Mouse (Mus musculus): ENCODE data around the gene Lime1.
A peak's percentile ranks its signal among the peaks of the same experiment; 100 is the strongest.

The Lime1 gene

GRCm38 (mm10) chr2:181391541-181391940 is 11.7 kb downstream of the Lime1 start:
- DNase-seq: no peak

- peak; percentile 83 for DNase-seq
These were observed 12.8 kb downstream of the Lime1 start for GRCm38 (mm10) chr2:181392600-181393213.

- DNase-seq: no peak
These were observed 14.2 kb downstream of the Lime1 start for GRCm38 (mm10) chr2:181394086-181394485.

- DNase-seq: no peak
These were observed 17.4 kb downstream of the Lime1 start for GRCm38 (mm10) chr2:181397207-181397761.

GRCm38 (mm10) chr2:181401497-181401896 is 21.6 kb downstream of the Lime1 start:
- DNase-seq: no peak

- no peak for DNase-seq
These were observed 23.8 kb downstream of the Lime1 start for GRCm38 (mm10) chr2:181403722-181404121.

- no peak for DNase-seq
These were observed 29.8 kb downstream of the Lime1 start for GRCm38 (mm10) chr2:181409643-181410042.

GRCm38 (mm10) chr2:181410760-181411473 is 31.0 kb downstream of the Lime1 start:
- DNase-seq: peak; percentile 48

- DNase-seq: no peak
These were observed 33.3 kb downstream of the Lime1 start for GRCm38 (mm10) chr2:181413141-181413540.

- DNase-seq: no peak
These were observed 36.1 kb downstream of the Lime1 start for GRCm38 (mm10) chr2:181415945-181416344.

GRCm38 (mm10) chr2:181419359-181419758 is 39.5 kb downstream of the Lime1 start:
- no peak for DNase-seq

GRCm38 (mm10) chr2:181420426-181420825 is 40.5 kb downstream of the Lime1 start:
- peak; percentile 50 for DNase-seq

GRCm38 (mm10) chr2:181420903-181421638 is 41.2 kb downstream of the Lime1 start:
- DNase-seq: no peak

GRCm38 (mm10) chr2:181423834-181424233 is 44.0 kb downstream of the Lime1 start:
- no peak for DNase-seq

All from right cerebral cortex, postnatal 25 days (tissue).